Mouse (Mus musculus): Measurements from ENCODE around the gene Stard9. TPM values are rescaled to one million over a fixed set of nuclear protein-coding genes. Genes with fewer than 3 reads are reported as not detected.
"Not testable (repeated sequence)": the region's sequence is repeated elsewhere in the genome, so short reads cannot be mapped to it uniquely, and the experiment has no call there.

Stard9 gene
- polyA plus RNA-seq, 1 experiment from 2014 or later: 1.0 TPM

DNA sequence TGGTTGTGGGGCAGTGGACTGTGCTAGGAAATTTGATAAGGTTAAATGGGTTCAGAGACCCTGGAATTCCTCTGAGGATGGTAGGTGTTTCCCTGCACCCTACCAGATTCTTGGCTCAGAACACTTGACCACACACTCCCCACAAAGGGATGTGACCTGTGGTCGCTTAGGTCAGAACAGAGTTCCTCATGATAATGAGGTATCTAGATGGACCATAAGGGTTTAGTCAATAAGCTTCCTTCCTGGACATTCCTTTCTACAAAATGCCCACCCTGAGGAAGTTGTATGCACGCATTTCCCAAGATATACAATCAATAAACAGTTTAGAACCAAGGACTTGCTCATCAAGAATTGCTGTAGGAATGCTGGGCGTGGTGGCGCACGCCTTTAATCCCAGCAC, 27.0 kb downstream of the Stard9 start:
- 61% methylated on average over 5 of the region's 5 CpGs for WGBS (ENCODE audit: insufficient replicate concordance)
- no peak overlapping the region for H3K27ac ChIP-seq (replicated peaks)
- no peak overlapping the region for H3K4me3 ChIP-seq (replicated peaks)
- H3K9me3 ChIP-seq (replicated peaks): no peaks in the 10 kb centered on the region
- no peak for ATAC-seq (ENCODE audit: insufficient read depth)
- peaks cover 32% of the 10 kb centered on the region for H3K4me1 ChIP-seq (replicated peaks)
- no peak overlapping the region for H3K4me2 ChIP-seq
- H3K9ac ChIP-seq: no peak overlapping the region
- peaks cover 9% of the 10 kb centered on the region; the same call in 1 of the 2 replicates for H3K27me3 ChIP-seq
- no peaks in the 10 kb centered on the region for H3K36me3 ChIP-seq (replicated peaks)

DNA sequence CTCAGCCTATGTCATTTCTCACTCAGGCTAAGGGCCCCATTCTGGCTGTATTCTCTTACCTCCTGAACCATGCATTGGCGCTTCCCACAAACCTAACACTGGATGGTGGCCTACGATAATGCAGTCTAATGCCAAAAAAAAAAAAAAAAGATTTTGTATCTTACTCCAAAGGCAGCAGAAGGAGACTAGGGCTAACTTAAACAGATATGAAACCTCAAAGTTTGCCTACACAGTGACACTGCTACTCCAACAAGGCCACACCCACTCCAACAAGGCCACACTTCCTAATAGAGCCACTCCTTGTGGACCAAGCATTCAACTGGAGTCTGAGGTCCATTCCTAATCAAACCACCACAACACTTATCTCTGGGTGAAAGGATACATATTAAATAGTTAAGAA, 27.8 kb downstream of the Stard9 start:
- Histone ChIP-seq H3K9me3 (replicated peaks) (no peaks in the 10 kb centered on the region), H3K9ac (no peak overlapping the region), H3K36me3 (replicated peaks) (no peaks in the 10 kb centered on the region), H3K27ac (replicated peaks) (no peak overlapping the region), H3K4me2 (no peak overlapping the region), H3K4me3 (replicated peaks) (no peak overlapping the region), H3K4me1 (replicated peaks) (peaks cover 37% of the 10 kb centered on the region), H3K27me3 (peaks cover 4% of the 10 kb centered on the region; the same call in 1 of the 2 replicates)
- peak; percentile 50 for ATAC-seq (ENCODE audit: insufficient read depth)
- WGBS (ENCODE audit: insufficient replicate concordance): 14% methylated on average over 2 of the region's 2 CpGs

DNA sequence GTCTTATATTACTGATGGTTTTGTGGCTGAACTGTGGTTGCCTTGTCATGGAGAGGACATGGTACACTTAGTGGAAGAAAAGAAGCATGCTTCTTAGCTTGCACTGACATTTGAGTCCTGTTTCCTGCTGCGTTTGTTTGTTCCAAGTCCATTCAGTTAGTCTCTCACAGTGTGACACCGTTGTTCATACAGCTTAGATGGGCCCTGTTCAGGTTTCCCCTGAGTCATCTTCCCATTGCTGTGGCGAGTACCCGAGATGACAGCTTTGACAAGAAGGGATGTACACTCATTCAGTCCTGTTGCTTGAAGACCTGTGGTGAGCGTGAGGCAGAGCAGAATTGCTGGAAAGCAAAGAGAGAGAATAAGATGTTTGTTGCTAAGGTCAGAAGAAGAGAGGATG, 29.6 kb downstream of the Stard9 start:
- WGBS (ENCODE audit: insufficient replicate concordance): 21% methylated on average over 5 of the region's 5 CpGs
- no peak for ATAC-seq (ENCODE audit: insufficient read depth)
- no peak overlapping the region for H3K4me3 ChIP-seq (replicated peaks)
- H3K4me1 ChIP-seq (replicated peaks): peaks cover 37% of the 10 kb centered on the region
- H3K9ac ChIP-seq: no peak overlapping the region
- H3K4me2 ChIP-seq: no peak overlapping the region
- no peaks in the 10 kb centered on the region for H3K9me3 ChIP-seq (replicated peaks)
- H3K27ac ChIP-seq (replicated peaks): no peak overlapping the region
- H3K36me3 ChIP-seq (replicated peaks): no peaks in the 10 kb centered on the region
- no peaks in the 10 kb centered on the region for H3K27me3 ChIP-seq

DNA sequence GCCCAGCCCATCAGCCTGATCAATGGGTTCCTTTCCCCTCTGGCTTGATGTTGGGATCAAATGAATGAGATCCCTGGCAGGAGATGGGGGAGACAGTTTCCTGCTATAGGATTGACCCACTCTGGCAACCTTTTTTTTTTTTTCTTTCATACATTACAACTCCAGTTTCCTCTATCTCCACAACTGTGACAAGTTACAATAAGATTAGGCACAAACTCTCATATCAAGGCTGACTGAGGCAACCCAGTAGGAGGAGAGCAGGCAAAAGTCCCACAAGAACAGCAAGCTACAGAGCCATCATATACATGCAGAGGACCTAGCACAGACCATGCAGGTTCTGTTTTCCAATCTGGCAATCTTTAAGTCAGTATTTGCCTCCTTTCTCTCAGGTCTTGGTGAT, 30.4 kb downstream of the Stard9 start:
- no peak for ATAC-seq (ENCODE audit: insufficient read depth)
- no peak overlapping the region for H3K27ac ChIP-seq (replicated peaks)
- peaks cover 37% of the 10 kb centered on the region for H3K4me1 ChIP-seq (replicated peaks)
- no peaks in the 10 kb centered on the region for H3K9me3 ChIP-seq (replicated peaks)
- H3K36me3 ChIP-seq (replicated peaks): no peaks in the 10 kb centered on the region
- H3K27me3 ChIP-seq: no peaks in the 10 kb centered on the region
- no peak overlapping the region for H3K9ac ChIP-seq
- H3K4me2 ChIP-seq: no peak overlapping the region
- no peak overlapping the region for H3K4me3 ChIP-seq (replicated peaks)

DNA sequence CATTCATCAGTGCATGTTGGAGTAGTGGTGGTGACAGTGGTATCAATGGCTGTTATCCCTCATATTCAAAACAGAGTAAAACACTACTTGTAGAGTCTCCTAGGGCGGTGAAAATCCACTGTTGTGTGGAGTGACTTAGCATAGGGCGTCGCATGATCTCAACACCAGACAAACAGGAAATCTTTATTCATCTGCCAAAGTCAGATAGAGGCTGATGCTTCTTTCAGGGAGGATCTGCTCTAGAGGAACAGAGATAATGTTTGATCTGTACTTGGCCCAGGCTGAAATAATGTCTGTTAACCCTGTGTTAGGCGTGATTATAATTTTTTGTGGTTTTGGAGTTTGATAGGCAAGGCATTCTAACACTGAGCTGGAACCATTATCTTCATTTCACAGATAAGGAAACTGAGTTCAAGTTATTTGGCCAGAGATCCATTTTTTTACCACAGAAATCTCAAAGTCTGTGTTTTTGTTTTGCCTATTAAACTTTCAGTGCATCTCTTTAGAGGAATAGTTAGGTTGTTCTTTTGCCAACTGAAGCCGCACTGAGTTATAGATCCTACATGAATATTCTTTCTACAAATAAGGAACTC, 31.7 kb downstream of the Stard9 start:
- H3K9ac ChIP-seq: no peak overlapping the region
- H3K27me3 ChIP-seq: no peaks in the 10 kb centered on the region
- no peak overlapping the region for H3K4me2 ChIP-seq
- no peak overlapping the region for H3K4me3 ChIP-seq (replicated peaks)
- no peaks in the 10 kb centered on the region for H3K36me3 ChIP-seq (replicated peaks)
- 21% methylated on average over 5 of the region's 5 CpGs for WGBS (ENCODE audit: insufficient replicate concordance)
- no peaks in the 10 kb centered on the region for H3K9me3 ChIP-seq (replicated peaks)
- peak; percentile 77 for ATAC-seq (ENCODE audit: insufficient read depth)
- H3K4me1 ChIP-seq (replicated peaks): peaks cover 37% of the 10 kb centered on the region
- H3K27ac ChIP-seq (replicated peaks): no peak overlapping the region

DNA sequence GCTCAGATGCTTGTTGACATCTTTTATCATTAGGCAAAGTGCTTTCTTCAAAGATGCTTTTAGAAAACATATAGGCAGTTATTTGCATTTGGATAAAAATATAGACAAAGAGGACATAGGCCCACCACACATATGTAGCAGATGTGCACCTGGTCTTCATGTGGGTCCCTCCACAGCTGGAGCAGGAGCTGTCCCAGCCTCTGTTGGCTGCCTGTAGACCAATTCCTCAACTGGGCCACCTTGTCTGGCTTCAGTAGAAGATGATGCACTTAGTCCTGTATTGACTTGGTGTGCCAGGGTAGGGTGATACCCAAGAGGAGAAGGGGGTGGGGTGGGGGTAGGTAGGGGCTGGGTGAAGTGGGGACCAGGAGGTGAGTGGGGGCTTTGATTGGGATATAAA, 33.8 kb downstream of the Stard9 start:
- ATAC-seq (ENCODE audit: insufficient read depth): no peak
- no peaks in the 10 kb centered on the region for H3K9me3 ChIP-seq (replicated peaks)
- no peak overlapping the region for H3K4me2 ChIP-seq
- no peak overlapping the region for H3K4me3 ChIP-seq (replicated peaks)
- no peaks in the 10 kb centered on the region for H3K36me3 ChIP-seq (replicated peaks)
- no peak overlapping the region for H3K27ac ChIP-seq (replicated peaks)
- H3K9ac ChIP-seq: no peak overlapping the region
- H3K4me1 ChIP-seq (replicated peaks): peaks cover 25% of the 10 kb centered on the region
- no peaks in the 10 kb centered on the region for H3K27me3 ChIP-seq

DNA sequence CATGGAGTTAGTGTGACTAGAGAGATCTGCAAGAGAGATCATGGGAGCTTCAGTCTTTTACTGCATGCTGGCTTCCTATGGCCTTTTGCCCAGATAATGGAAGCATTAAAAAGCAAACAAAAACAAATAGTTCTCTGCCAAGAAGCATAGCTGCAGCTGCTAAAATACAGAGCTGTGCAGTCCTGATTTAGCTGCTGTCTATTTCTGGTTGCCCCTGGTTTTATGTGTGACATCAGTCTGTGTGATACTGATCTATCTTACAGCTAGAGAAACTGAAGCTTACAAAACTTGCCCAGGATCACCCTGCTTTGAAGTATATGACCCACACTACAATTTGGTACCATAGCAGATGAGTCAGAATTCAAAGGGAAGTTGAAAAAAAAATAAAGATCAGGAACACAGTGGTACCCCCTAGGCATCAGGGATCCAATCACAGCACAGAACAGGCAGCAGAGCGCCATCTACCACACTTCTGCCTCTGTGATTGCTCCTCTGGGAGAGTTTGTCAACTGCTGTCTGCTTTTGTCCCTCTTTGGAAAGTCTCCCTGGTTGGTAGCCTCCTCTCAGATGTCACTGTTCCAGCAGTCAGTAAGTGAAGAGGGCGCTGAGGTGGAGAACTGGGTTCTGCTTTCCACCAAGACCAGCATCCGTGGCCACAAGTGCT, 34.7 kb downstream of the Stard9 start:
- H3K9ac ChIP-seq: no peak overlapping the region
- no peaks in the 10 kb centered on the region for H3K36me3 ChIP-seq (replicated peaks)
- H3K4me2 ChIP-seq: no peak overlapping the region
- 59% methylated on average over 3 of the region's 3 CpGs for WGBS (ENCODE audit: insufficient replicate concordance)
- no peaks in the 10 kb centered on the region for H3K9me3 ChIP-seq (replicated peaks)
- no peak for ATAC-seq (ENCODE audit: insufficient read depth)
- no peaks in the 10 kb centered on the region for H3K27me3 ChIP-seq
- H3K4me1 ChIP-seq (replicated peaks): peaks cover 23% of the 10 kb centered on the region
- H3K27ac ChIP-seq (replicated peaks): no peak overlapping the region
- no peak overlapping the region for H3K4me3 ChIP-seq (replicated peaks)

DNA sequence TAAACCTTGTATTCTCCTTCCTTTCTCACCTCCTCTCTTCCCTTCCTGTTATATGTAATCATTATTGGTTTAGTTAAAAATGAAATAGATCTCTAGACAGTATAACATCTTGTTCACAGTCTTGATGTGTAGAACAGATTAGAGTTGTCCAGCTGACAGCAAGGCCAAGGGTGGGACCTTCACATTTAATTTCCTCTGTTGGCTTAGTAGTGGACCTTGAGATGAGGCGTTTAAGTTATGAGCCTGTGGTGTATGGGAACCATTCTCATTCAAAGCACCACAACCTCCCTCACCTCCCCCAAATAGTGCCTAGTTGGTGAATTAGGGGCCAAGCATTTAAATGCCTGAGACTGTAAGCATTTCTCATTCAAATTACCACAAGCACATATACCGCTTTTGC, 38.5 kb downstream of the Stard9 start:
- no peaks in the 10 kb centered on the region for H3K36me3 ChIP-seq (replicated peaks)
- H3K9ac ChIP-seq: no peak overlapping the region
- H3K9me3 ChIP-seq (replicated peaks): no peaks in the 10 kb centered on the region
- no peak overlapping the region for H3K4me3 ChIP-seq (replicated peaks)
- no peak overlapping the region for H3K27ac ChIP-seq (replicated peaks)
- no peaks in the 10 kb centered on the region for H3K27me3 ChIP-seq
- H3K4me1 ChIP-seq (replicated peaks): no peaks in the 10 kb centered on the region
- ATAC-seq (ENCODE audit: insufficient read depth): no peak
- no peak overlapping the region for H3K4me2 ChIP-seq
- 41% methylated on average over 2 of the region's 2 CpGs for WGBS (ENCODE audit: insufficient replicate concordance)

DNA sequence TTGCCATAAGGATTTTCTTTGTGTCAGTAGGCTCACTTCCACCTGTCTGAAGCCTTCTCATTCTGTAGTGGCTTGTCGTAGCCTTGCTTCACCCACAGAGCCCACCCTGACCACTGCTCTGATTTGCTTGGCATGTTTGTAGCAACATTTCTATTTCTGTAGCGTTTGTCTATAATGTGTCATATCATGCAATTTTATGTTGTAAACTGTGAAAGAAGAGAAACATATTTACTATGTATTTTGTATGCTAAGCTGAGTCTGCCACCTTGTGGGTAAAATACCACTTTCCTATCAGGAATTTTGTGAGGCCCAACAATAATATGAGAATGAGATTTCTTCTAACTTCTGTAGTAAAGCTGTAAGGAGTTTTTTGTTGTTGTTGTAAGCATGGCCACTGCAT, 41.3 kb downstream of the Stard9 start:
- WGBS (ENCODE audit: insufficient replicate concordance): 62% methylated on average over 2 of the region's 2 CpGs
- no peak overlapping the region for H3K27ac ChIP-seq (replicated peaks)
- H3K36me3 ChIP-seq (replicated peaks): no peaks in the 10 kb centered on the region; the same call in 1 of the 2 replicates

DNA sequence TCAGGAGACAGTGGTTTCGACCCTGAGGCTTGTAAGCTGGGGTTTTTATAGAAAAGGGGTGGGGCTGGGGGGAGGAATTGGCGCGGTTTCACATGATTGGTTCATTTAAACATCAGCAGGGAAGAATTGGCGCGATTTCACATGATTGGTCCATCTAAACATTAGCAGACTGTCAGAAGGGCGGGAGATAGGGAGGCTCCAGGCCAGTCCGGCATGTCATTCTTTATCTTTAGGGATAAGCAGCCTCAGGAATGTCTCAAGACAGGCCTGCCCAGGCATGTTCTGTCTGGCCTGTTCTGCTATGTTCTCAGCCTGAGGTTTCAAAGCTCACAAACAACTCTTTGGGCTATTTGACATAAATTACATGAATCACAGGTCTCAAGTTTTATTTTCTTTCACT, 52.2 kb downstream of the Stard9 start:
- WGBS (ENCODE audit: insufficient replicate concordance): 78% methylated on average over 7 of the region's 7 CpGs
- not testable (repeated sequence) for H3K27ac ChIP-seq (replicated peaks); H3K4me1 ChIP-seq (replicated peaks); H3K4me3 ChIP-seq (replicated peaks); H3K9ac ChIP-seq; ATAC-seq (ENCODE audit: insufficient read depth); H3K9me3 ChIP-seq (replicated peaks); H3K4me2 ChIP-seq; H3K27me3 ChIP-seq; H3K36me3 ChIP-seq (replicated peaks)

More for the DNA sequence above, 41.3 kb downstream of the Stard9 start:
- Histone ChIP-seq H3K4me1 (replicated peaks) (no peaks in the 10 kb centered on the region), H3K9ac (no peak overlapping the region), H3K4me3 (replicated peaks) (no peak overlapping the region), H3K4me2 (no peak overlapping the region), H3K9me3 (replicated peaks) (no peaks in the 10 kb centered on the region), H3K27me3 (no peaks in the 10 kb centered on the region)
- ATAC-seq (ENCODE audit: insufficient read depth): no peak

DNA sequence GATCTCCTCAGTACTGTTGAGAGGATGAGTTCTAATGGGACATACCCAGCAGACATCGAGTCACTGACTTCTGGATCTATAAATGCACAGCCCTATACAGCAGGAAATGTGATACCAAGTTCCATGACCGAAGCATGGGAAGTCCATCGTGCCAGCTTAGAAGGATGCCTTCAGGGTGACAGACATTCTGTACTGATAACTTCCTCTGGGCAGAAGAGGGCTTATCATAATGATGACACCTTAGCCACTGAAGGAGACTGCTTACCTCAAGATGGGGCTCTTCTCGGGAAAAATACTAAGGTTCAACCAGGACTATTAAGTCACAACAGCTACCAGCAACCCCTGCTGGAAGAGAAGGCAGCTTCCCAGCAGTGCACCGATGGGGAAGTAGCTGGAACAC, 68.8 kb downstream of the Stard9 start:
- Histone ChIP-seq H3K9ac (no peak overlapping the region), H3K27me3 (no peaks in the 10 kb centered on the region), H3K9me3 (replicated peaks) (no peaks in the 10 kb centered on the region), H3K4me2 (peak overlapping the region; percentile 43), H3K4me1 (replicated peaks) (peaks cover 28% of the 10 kb centered on the region), H3K36me3 (replicated peaks) (no peaks in the 10 kb centered on the region), H3K27ac (replicated peaks) (peak overlapping the region; percentile 56), H3K4me3 (replicated peaks) (no peak overlapping the region)
- 26% methylated on average over 5 of the region's 5 CpGs for WGBS (ENCODE audit: insufficient replicate concordance)
- peak; percentile 86 for ATAC-seq (ENCODE audit: insufficient read depth)

DNA sequence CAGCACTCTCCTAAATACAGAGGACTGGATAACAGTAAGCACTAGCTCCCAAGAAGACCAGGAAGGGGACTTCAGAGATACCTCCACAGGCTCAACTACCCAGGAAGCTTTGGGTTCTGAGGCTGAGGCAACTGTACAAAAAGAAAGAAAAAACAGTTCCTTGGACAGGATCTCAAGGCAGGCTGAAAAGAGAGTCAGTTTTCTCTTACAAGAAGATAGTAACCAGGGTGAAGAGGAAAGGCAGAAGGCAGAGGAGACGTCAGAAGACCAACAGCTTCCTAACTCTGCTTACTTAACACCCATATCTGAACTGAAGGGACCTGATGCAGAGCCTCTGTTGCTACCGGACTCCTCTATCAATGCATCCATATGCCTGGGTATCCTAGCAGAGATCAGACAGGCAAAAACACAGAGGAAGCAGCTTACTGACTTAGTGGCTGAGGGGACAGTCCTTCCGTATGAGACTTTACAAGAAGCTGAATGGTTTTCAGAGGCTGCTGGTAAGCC, 71.5 kb downstream of the Stard9 start:
- Histone ChIP-seq H3K4me3 (replicated peaks) (no peak overlapping the region), H3K27me3 (no peaks in the 10 kb centered on the region), H3K4me1 (replicated peaks) (peaks cover 28% of the 10 kb centered on the region), H3K4me2 (no peak overlapping the region), H3K9me3 (replicated peaks) (no peaks in the 10 kb centered on the region), H3K9ac (no peak overlapping the region), H3K27ac (replicated peaks) (no peak overlapping the region), H3K36me3 (replicated peaks) (no peaks in the 10 kb centered on the region)
- whole genome bisulfite sequencing (ENCODE audit: insufficient replicate concordance): 26% methylated on average over 3 of the region's 3 CpGs
- no peak for ATAC-seq (ENCODE audit: insufficient read depth)
